Mouse (Mus musculus) stomach, postnatal 0 days (tissue): ENCODE data around the gene Btbd9.

Experiments
- CTCF ChIP-seq: IDR thresholded peaks from 2 replicates; pipeline ENCODE4 v1.5.1; 2016; ENCODE audit warnings: antibody characterized with exemption, low read depth, mild to moderate bottlenecking, moderate library complexity
- EP300 ChIP-seq: optimal IDR thresholded peaks from 2 replicates; pipeline ENCODE3; 2016; ENCODE audit warnings: antibody characterized with exemption

- TF ChIP-seq CTCF (no peak), EP300 (no peak)
Measured at GRCm38 (mm10) chr17:30576946-30577345, 658 bp upstream of the Btbd9 start.
